Mouse (Mus musculus) G1E (cell line): ENCODE measurements around the gene Prkca. TPM values are rescaled to one million over a fixed set of nuclear protein-coding genes. Genes with fewer than 3 reads are reported as not detected.

Experiments used
- ATAC-seq: 2 replicates; pipeline ENCODE4 v1.8.0; 2016; ENCODE audit warnings: mild to moderate bottlenecking; ENCODE audit not compliant: insufficient number of reproducible peaks, poor library complexity, low FRiP score, severe bottlenecking; ENCODE audit errors: extremely low read depth
- DNase-seq: peaks from one replicate; pipeline ENCODE4 v3.0.0; 2012; ENCODE audit warnings: low spot score
- H3K27me3 ChIP-seq: 2 replicates; pipeline ENCODE4 v1.6.1; 2012; ENCODE audit warnings: mild to moderate bottlenecking, low read length, inconsistent platforms; ENCODE audit not compliant: insufficient read depth
- H3K36me3 ChIP-seq: replicated peaks from 2 replicates; pipeline ENCODE3; 2012; ENCODE audit warnings: mild to moderate bottlenecking, inconsistent platforms
- H3K4me1 ChIP-seq: 2 replicates; pipeline ENCODE4 v1.6.1; 2012; ENCODE audit warnings: low read depth, low read length, inconsistent platforms, mixed read lengths; ENCODE audit not compliant: insufficient read depth
- H3K4me3 ChIP-seq: 2 replicates; pipeline ENCODE4 v1.5.1; 2012; ENCODE audit warnings: low read depth, mild to moderate bottlenecking, inconsistent platforms, low read length, moderate library complexity, mixed read lengths
- H3K9me3 ChIP-seq: replicated peaks from 2 replicates; pipeline ENCODE4 v1.6.1; 2012; ENCODE audit warnings: inconsistent platforms
- CTCF ChIP-seq: IDR thresholded peaks from 2 replicates; pipeline ENCODE4 v1.5.1; 2012; ENCODE audit warnings: low read depth, low read length, inconsistent platforms, mixed read lengths
- GATA1 ChIP-seq: IDR thresholded peaks from 2 replicates; pipeline ENCODE4 v1.6.1; 2012; ENCODE audit warnings: borderline replicate concordance, low read length, inconsistent platforms, mixed read lengths
- GATA2 ChIP-seq: IDR thresholded peaks from 2 replicates; pipeline ENCODE4 v1.6.1; 2012; ENCODE audit warnings: low read depth, low read length, inconsistent platforms, borderline replicate concordance
- POLR2AphosphoS5 ChIP-seq: IDR thresholded peaks from 2 replicates; pipeline ENCODE4 v1.6.1; 2012; ENCODE audit warnings: low read depth, low read length, inconsistent platforms; ENCODE audit not compliant: insufficient replicate concordance
- TAL1 ChIP-seq: conservative IDR thresholded peaks from 2 replicates; pipeline ENCODE4 v1.6.1; 2012; ENCODE audit warnings: low read depth, low read length, inconsistent platforms, mixed read lengths
- polyA plus RNA-seq: library from polyadenylated mRNA; stranded (reverse); fragments of >175 nt; gene quantifications from 2 replicates; pipeline ENCODE4 v1.2.3, GENCODE M21; 2012
- total RNA-seq, 2 experiments: library from RNA; stranded (forward) in 1 of 2; stranded (reverse) in 1 of 2; fragments of 200-1000 nt in 1 of 2; fragments of >200 nt in 1 of 2; fragmentation: Nextera tagmentation in 1 of 2; gene quantifications; 2 replicates each; pipeline ENCODE4 v1.2.3; 2014 to 2017

Prkca gene
- total and polyA plus RNA-seq, 3 experiments = 0.11 TPM; not detected in 2

- ATAC-seq = no peak
- TF ChIP-seq GATA1 (no peak), TAL1 (no peak), POLR2AphosphoS5 (no peak), CTCF (no peak), GATA2 (no peak)
- no peak for DNase-seq
- no peaks in the 10 kb centered on the region for H3K36me3 ChIP-seq
- no peak within 1 kb of the TSS; the same call in 1 of the 2 replicates for H3K4me3 ChIP-seq
- no peaks in the 10 kb centered on the region for H3K27me3 ChIP-seq
- peaks cover 37% of the 10 kb centered on the region for H3K9me3 ChIP-seq
- H3K4me1 ChIP-seq = no peaks in the 10 kb centered on the region
Measured at GRCm38 (mm10) chr11:108342781-108343768, 653 bp downstream of the Prkca start, which contains the start of gene Apoh. Gene Apoh, plus strand, starts transcription at chr11:108343354.

- Histone ChIP-seq H3K4me1 (no peaks in the 10 kb centered on the region), H3K9me3 (peaks cover 31% of the 10 kb centered on the region), H3K4me3 (no peak overlapping the region), H3K27me3 (no peaks in the 10 kb centered on the region), H3K36me3 (no peaks in the 10 kb centered on the region)
- ATAC-seq (no peak; the same call in 1 of the 2 replicates), DNase-seq (no peak)
- TF ChIP-seq CTCF = no peak
- no peak for TF ChIP-seq GATA1
- TF ChIP-seq TAL1 = no peak
- TF ChIP-seq GATA2 = no peak
- no peak for TF ChIP-seq POLR2AphosphoS5
Measured at GRCm38 (mm10) chr11:108341783-108342182, 1.9 kb downstream of the Prkca start.

GRCm38 (mm10) chr11:108340293-108340692, 3.4 kb downstream of the Prkca start:
- Histone ChIP-seq H3K9me3 (peaks cover 27% of the 10 kb centered on the region), H3K4me1 (no peaks in the 10 kb centered on the region), H3K4me3 (no peak overlapping the region), H3K27me3 (no peaks in the 10 kb centered on the region), H3K36me3 (no peaks in the 10 kb centered on the region)
- no peak for DNase-seq
- no peak for TF ChIP-seq TAL1
- ATAC-seq = no peak

GRCm38 (mm10) chr11:108336445-108336844, 7.3 kb downstream of the Prkca start:
- H3K36me3 ChIP-seq = no peaks in the 10 kb centered on the region
- H3K4me1 ChIP-seq = no peaks in the 10 kb centered on the region
- no peak overlapping the region for H3K4me3 ChIP-seq
- H3K27me3 ChIP-seq = no peaks in the 10 kb centered on the region
- H3K9me3 ChIP-seq = peaks cover 13% of the 10 kb centered on the region; the same call in 1 of the 2 replicates
- DNase-seq (no peak), ATAC-seq (no peak)
- no peak for TF ChIP-seq GATA1
- TF ChIP-seq GATA2 = no peak
- no peak for TF ChIP-seq TAL1
- no peak for TF ChIP-seq POLR2AphosphoS5
- TF ChIP-seq CTCF = no peak

GRCm38 (mm10) chr11:108335536-108335935, 8.2 kb downstream of the Prkca start:
- H3K4me3 ChIP-seq = no peak overlapping the region
- H3K4me1 ChIP-seq = no peaks in the 10 kb centered on the region
- peaks cover 16% of the 10 kb centered on the region for H3K9me3 ChIP-seq
- no peaks in the 10 kb centered on the region for H3K27me3 ChIP-seq
- ATAC-seq (no peak), DNase-seq (no peak)
- TF ChIP-seq CTCF (no peak), TAL1 (no peak), GATA1 (no peak), POLR2AphosphoS5 (no peak), GATA2 (no peak)
- no peaks in the 10 kb centered on the region for H3K36me3 ChIP-seq

GRCm38 (mm10) chr11:108334658-108335057, 9.1 kb downstream of the Prkca start:
- DNase-seq = no peak
- Histone ChIP-seq H3K4me3 (no peak overlapping the region), H3K4me1 (no peaks in the 10 kb centered on the region), H3K27me3 (no peaks in the 10 kb centered on the region), H3K9me3 (peaks cover 15% of the 10 kb centered on the region), H3K36me3 (no peaks in the 10 kb centered on the region)
- TF ChIP-seq TAL1 (no peak), CTCF (no peak), GATA2 (no peak), POLR2AphosphoS5 (no peak), GATA1 (no peak)
- no peak for ATAC-seq
